Mouse (Mus musculus): Measurements from ENCODE around the gene Pth1r. TPM values are rescaled to one million over a fixed set of nuclear protein-coding genes. Genes with fewer than 3 reads are reported as not detected.
A peak's percentile ranks its signal among the peaks of the same experiment; 100 is the strongest.

Gene Pth1r
- polyA plus RNA-seq, 1 experiment from 2014 or later = 133 TPM

GRCm38 (mm10) chr9:110774403-110775268 lies 27.7 kb upstream of the Pth1r start:
- Histone ChIP-seq H3K27ac (replicated peaks) (peak overlapping the region; percentile 36; the same call in 1 of the 2 replicates), H3K4me1 (peaks cover 42% of the 10 kb centered on the region), H3K9me3 (replicated peaks) (no peaks in the 10 kb centered on the region), H3K27me3 (no peaks in the 10 kb centered on the region), H3K36me3 (no peaks in the 10 kb centered on the region), H3K4me3 (replicated peaks) (no peak overlapping the region), H3K9ac (no peak overlapping the region), H3K4me2 (replicated peaks) (0 out of 2 replicates have a peak overlapping the region, but pooled peaks have one; percentile 0)
- no peak for ATAC-seq (ENCODE audit: insufficient number of reproducible peaks, low FRiP score, low TSS enrichment, low read depth)
- 61% methylated on average over 15 of the region's 15 CpGs for WGBS

DNA sequence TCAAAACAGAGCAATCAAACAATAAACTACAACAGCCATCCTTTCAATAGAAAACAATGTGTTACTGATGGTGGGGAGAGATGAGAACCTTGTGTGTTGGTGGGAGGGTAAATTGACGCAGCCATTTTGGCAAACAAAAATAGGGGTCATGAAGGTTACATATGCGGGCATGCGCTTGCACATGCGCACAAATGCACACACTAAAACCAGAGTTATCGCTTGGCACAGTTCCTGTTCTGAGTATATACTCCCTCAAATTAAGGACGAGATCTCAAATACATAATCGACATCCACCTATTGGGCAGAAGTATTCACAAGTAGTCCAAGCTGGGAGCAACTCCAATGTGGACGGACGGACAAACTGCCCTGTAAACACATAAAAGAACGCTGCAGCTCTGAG lies 25.4 kb upstream of the Pth1r start:
- Histone ChIP-seq H3K4me3 (replicated peaks) (no peak overlapping the region), H3K4me2 (replicated peaks) (no peak overlapping the region), H3K27ac (replicated peaks) (no peak overlapping the region), H3K4me1 (peaks cover 20% of the 10 kb centered on the region), H3K9me3 (replicated peaks) (no peaks in the 10 kb centered on the region), H3K27me3 (no peaks in the 10 kb centered on the region), H3K36me3 (no peaks in the 10 kb centered on the region), H3K9ac (no peak overlapping the region)
- 90% methylated on average over 10 of the region's 10 CpGs for WGBS
- no peak for ATAC-seq (ENCODE audit: insufficient number of reproducible peaks, low FRiP score, low TSS enrichment, low read depth)

DNA sequence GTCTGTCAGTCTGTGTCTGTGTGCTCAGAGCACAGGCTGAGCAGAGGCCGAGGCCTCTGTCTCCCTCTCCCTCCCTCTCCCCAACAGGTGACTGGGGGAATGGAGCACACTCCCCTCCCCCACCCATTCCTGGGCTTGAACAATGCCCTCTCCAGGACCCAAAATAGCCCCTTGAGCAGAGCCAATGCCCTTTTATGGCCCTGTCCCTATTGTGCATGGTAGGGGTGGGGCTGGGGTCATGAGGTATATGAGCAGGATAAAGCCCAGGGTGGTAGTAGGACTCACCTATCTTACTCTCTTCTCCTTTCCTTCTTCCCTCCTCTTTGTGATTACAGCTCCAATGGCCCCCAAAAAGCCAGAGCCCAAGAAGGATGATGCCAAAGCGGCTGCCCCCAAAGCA lies 16.5 kb upstream of the Pth1r start:
- Histone ChIP-seq H3K4me1 (peaks cover 46% of the 10 kb centered on the region), H3K4me2 (replicated peaks) (no peak overlapping the region), H3K36me3 (no peaks in the 10 kb centered on the region), H3K4me3 (replicated peaks) (no peak overlapping the region), H3K9ac (no peak overlapping the region), H3K9me3 (replicated peaks) (no peaks in the 10 kb centered on the region), H3K27ac (replicated peaks) (no peak overlapping the region), H3K27me3 (no peaks in the 10 kb centered on the region)
- WGBS = 73% methylated on average over 2 of the region's 2 CpGs
- no peak for ATAC-seq (ENCODE audit: insufficient number of reproducible peaks, low FRiP score, low TSS enrichment, low read depth)

DNA sequence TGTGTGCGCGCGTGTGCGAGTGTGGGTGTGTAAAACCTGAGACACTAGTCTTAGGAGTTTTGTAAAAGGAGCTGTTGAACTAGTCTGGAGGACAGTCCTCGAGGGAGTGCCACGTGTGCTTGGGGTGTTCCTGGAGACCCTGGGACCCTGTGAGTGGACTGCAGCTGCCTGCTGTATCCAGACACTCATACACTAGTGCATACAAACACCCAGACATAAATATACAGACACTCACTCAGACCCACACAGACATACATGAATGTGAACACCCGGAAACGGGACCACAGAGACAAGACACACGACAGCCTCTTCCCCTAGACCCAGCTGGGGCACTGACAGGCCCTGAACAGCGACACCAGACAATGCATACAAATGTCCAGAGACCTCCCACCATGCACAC lies 15.8 kb upstream of the Pth1r start:
- Histone ChIP-seq H3K27me3 (no peaks in the 10 kb centered on the region), H3K36me3 (no peaks in the 10 kb centered on the region), H3K9me3 (replicated peaks) (no peaks in the 10 kb centered on the region), H3K4me2 (replicated peaks) (no peak overlapping the region), H3K4me3 (replicated peaks) (no peak overlapping the region), H3K9ac (no peak overlapping the region), H3K27ac (replicated peaks) (peak overlapping the region; percentile 80; the same call in 1 of the 2 replicates), H3K4me1 (peaks cover 52% of the 10 kb centered on the region)
- WGBS = 70% methylated on average over 10 of the region's 10 CpGs
- ATAC-seq (ENCODE audit: insufficient number of reproducible peaks, low FRiP score, low TSS enrichment, low read depth) = no peak

DNA sequence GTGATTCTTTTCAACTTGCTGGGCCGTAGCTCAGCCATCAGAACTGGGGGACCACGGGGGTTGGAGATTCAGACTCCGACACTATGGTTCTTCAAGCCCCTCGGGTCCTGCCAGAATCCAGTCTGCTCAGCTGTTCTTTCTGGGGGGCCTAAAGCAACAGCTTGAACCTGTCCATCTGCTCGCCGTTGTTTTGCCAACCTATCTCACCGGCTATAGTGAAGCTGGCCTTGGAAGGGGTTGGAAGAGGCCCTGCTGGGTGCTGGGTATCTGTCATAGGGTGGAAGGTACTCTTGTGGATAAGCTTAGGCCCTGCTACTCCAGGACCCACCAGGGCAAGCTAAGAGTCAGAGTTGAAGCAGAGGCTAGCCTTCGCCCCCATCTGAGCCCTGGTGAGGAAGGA lies 13.9 kb upstream of the Pth1r start:
- WGBS = 63% methylated on average over 8 of the region's 8 CpGs
- Histone ChIP-seq H3K36me3 (no peaks in the 10 kb centered on the region), H3K9me3 (replicated peaks) (no peaks in the 10 kb centered on the region), H3K4me3 (replicated peaks) (no peak overlapping the region), H3K27ac (replicated peaks) (peak overlapping the region; percentile 80), H3K4me1 (peaks cover 52% of the 10 kb centered on the region), H3K27me3 (no peaks in the 10 kb centered on the region), H3K9ac (no peak overlapping the region), H3K4me2 (replicated peaks) (no peak overlapping the region)
- no peak for ATAC-seq (ENCODE audit: insufficient number of reproducible peaks, low FRiP score, low TSS enrichment, low read depth)

- Histone ChIP-seq H3K27ac (replicated peaks) (peak overlapping the region; percentile 63), H3K9ac (no peak overlapping the region), H3K36me3 (no peaks in the 10 kb centered on the region), H3K9me3 (replicated peaks) (no peaks in the 10 kb centered on the region), H3K4me2 (replicated peaks) (no peak overlapping the region), H3K27me3 (no peaks in the 10 kb centered on the region), H3K4me3 (replicated peaks) (no peak overlapping the region), H3K4me1 (peaks cover 48% of the 10 kb centered on the region)
- no peak for ATAC-seq (ENCODE audit: insufficient number of reproducible peaks, low FRiP score, low TSS enrichment, low read depth)
- whole genome bisulfite sequencing = 65% methylated on average over 2 of the region's 2 CpGs
Measured at GRCm38 (mm10) chr9:110759265-110759664, 12.3 kb upstream of the Pth1r start.

DNA sequence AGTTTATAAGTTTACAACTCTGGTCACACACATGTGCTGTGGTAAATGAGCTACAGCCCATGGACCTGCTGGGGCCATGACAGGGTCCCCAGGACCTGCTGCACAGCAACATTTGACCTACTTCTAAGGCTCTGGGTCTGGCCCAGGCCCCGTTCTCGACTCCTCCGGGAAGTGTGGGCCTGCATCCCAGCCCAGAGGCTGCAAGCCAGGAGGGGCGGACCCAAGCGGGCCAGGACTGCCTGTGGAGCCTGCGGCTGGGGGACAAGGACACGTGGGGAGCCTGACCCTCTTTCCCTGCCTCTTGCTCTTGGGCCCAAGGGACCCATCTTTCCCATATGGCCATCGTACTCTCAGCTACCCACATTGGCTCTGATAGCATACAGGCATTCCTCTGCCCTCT lies 11.7 kb upstream of the Pth1r start:
- whole genome bisulfite sequencing = 47% methylated on average over 8 of the region's 8 CpGs
- H3K4me1 ChIP-seq = peaks cover 44% of the 10 kb centered on the region
- ATAC-seq (ENCODE audit: insufficient number of reproducible peaks, low FRiP score, low TSS enrichment, low read depth) = peak; percentile 51; the same call in 1 of the 2 replicates
- H3K9me3 ChIP-seq (replicated peaks) = no peaks in the 10 kb centered on the region
- no peak overlapping the region for H3K9ac ChIP-seq
- no peak overlapping the region for H3K4me3 ChIP-seq (replicated peaks)
- H3K27me3 ChIP-seq = no peaks in the 10 kb centered on the region
- H3K27ac ChIP-seq (replicated peaks) = peak overlapping the region; percentile 63
- no peak overlapping the region for H3K4me2 ChIP-seq (replicated peaks)
- H3K36me3 ChIP-seq = no peaks in the 10 kb centered on the region

DNA sequence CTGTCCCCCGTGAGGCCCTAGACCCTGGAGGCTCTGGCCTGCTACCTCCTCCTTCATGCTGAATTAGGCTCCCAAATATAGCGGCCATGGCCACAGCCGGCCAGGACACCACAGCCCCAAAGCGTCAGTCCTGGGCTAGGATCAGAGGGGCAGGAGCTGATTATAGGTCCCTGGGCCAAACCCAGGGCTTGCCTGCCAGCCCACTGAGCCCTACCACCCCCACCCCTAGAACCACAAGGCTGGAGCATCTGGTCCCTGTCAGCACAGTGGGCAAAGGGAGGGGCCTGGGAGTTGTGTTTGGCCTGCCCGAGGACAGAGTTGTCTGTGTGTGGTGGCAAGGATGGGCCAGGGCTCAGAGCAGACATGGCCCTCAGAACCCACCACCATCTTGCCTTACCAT lies 10.9 kb upstream of the Pth1r start:
- peak overlapping the region; percentile 63; the same call in 1 of the 2 replicates for H3K27ac ChIP-seq (replicated peaks)
- H3K27me3 ChIP-seq = no peaks in the 10 kb centered on the region
- WGBS = 60% methylated on average over 5 of the region's 5 CpGs
- peaks cover 43% of the 10 kb centered on the region for H3K4me1 ChIP-seq
- no peak overlapping the region for H3K9ac ChIP-seq
- H3K9me3 ChIP-seq (replicated peaks) = no peaks in the 10 kb centered on the region
- no peak overlapping the region for H3K4me3 ChIP-seq (replicated peaks)
- no peaks in the 10 kb centered on the region for H3K36me3 ChIP-seq
- H3K4me2 ChIP-seq (replicated peaks) = no peak overlapping the region
- peak; percentile 76; the same call in 1 of the 2 replicates for ATAC-seq (ENCODE audit: insufficient number of reproducible peaks, low FRiP score, low TSS enrichment, low read depth)

GRCm38 (mm10) chr9:110753773-110754172 lies 6.8 kb upstream of the Pth1r start:
- 81% methylated on average over 4 of the region's 4 CpGs for WGBS
- ATAC-seq (ENCODE audit: insufficient number of reproducible peaks, low FRiP score, low TSS enrichment, low read depth) = no peak
- peaks cover 41% of the 10 kb centered on the region for H3K4me1 ChIP-seq

DNA sequence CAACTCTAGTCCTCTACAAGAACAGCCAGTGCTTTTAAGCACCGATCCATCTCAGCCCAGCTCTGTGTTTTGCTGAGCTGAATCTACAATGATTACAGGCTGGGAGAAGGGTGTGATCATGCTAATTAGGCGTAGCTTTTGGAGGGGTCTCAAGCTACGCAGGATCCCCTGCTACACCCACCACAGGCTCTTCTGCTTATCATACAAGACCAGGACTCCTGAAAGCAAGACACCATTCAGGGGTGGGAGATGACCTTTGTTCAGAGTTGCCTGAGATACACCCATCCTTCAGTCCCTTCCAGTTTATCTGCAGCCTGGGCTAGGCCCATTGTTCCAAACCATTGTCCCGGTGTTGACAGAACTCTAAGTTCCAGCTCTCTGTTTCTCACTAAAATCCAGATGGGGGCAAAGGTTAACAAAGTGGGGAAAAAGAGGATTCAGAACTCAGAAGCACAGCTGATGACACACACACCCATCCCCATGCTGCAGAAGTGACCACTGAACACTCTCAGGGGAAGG lies 6.0 kb upstream of the Pth1r start:
- peaks cover 33% of the 10 kb centered on the region for H3K4me1 ChIP-seq
- no peak overlapping the region for H3K27ac ChIP-seq (replicated peaks)
- no peak overlapping the region for H3K9ac ChIP-seq
- no peak for ATAC-seq (ENCODE audit: insufficient number of reproducible peaks, low FRiP score, low TSS enrichment, low read depth)
- peaks cover 3% of the 10 kb centered on the region; the same call in 1 of the 2 replicates for H3K27me3 ChIP-seq
- no peaks in the 10 kb centered on the region for H3K36me3 ChIP-seq
- H3K4me2 ChIP-seq (replicated peaks) = no peak overlapping the region
- no peak overlapping the region for H3K4me3 ChIP-seq (replicated peaks)
- 79% methylated on average over 4 of the region's 4 CpGs for WGBS
- H3K9me3 ChIP-seq (replicated peaks) = no peaks in the 10 kb centered on the region

More at GRCm38 (mm10) chr9:110753773-110754172, 6.8 kb upstream of the Pth1r start:
- no peak overlapping the region for H3K4me2 ChIP-seq (replicated peaks)
- H3K4me3 ChIP-seq (replicated peaks) = no peak overlapping the region
- no peak overlapping the region for H3K27ac ChIP-seq (replicated peaks)
- peaks cover 3% of the 10 kb centered on the region; the same call in 1 of the 2 replicates for H3K27me3 ChIP-seq
- no peaks in the 10 kb centered on the region for H3K36me3 ChIP-seq
- no peaks in the 10 kb centered on the region for H3K9me3 ChIP-seq (replicated peaks)
- H3K9ac ChIP-seq = no peak overlapping the region

- no peak for ATAC-seq (ENCODE audit: insufficient number of reproducible peaks, low FRiP score, low TSS enrichment, low read depth)
- Histone ChIP-seq H3K4me2 (replicated peaks) (peak overlapping the region; percentile 10; the same call in 1 of the 2 replicates), H3K36me3 (no peaks in the 10 kb centered on the region), H3K27me3 (peaks cover 3% of the 10 kb centered on the region; the same call in 1 of the 2 replicates), H3K4me3 (replicated peaks) (no peak overlapping the region), H3K9ac (no peak overlapping the region), H3K4me1 (peaks cover 39% of the 10 kb centered on the region), H3K9me3 (replicated peaks) (no peaks in the 10 kb centered on the region), H3K27ac (replicated peaks) (peak overlapping the region; percentile 56)
- 85% methylated on average over 5 of the region's 5 CpGs for WGBS
Measured at GRCm38 (mm10) chr9:110751412-110751811, 4.5 kb upstream of the Pth1r start.

All from embryonic facial prominence, embryonic 15.5 days (tissue).